Mouse (Mus musculus): Measurements from ENCODE around the gene Setd7. TPM values are rescaled to one million over a fixed set of nuclear protein-coding genes. Genes with fewer than 3 reads are reported as not detected.

The Setd7 gene
- polyA plus RNA-seq, 1 experiment from 2014 or later, result 0.48 TPM

GRCm38 (mm10) chr3:51493272-51493838 is 67.3 kb downstream of the Setd7 start:
- ATAC-seq, result no peak

GRCm38 (mm10) chr3:51490088-51490753 is 70.5 kb downstream of the Setd7 start:
- H3K36me3 ChIP-seq (replicated peaks; ENCODE audit: insufficient read depth, low read length), result peaks cover 14% of the 10 kb centered on the region
- ATAC-seq (no peak), DNase-seq (no peak)
- no peak overlapping the region for H3K9ac ChIP-seq (replicated peaks)
- no peak overlapping the region for H3K4me3 ChIP-seq (ENCODE audit: low read depth, low read length)
- no peak overlapping the region for H3K27ac ChIP-seq (ENCODE audit: low read depth)
- WGBS (ENCODE audit: insufficient replicate concordance), result 80% methylated on average over 7 of the region's 7 CpGs
- no peaks in the 10 kb centered on the region for H3K9me3 ChIP-seq (ENCODE audit: low read length)
- no peaks in the 10 kb centered on the region for H3K27me3 ChIP-seq (ENCODE audit: insufficient read depth, low read length)
- H3K4me1 ChIP-seq (ENCODE audit: insufficient read depth), result peaks cover 6% of the 10 kb centered on the region
- H3K4me2 ChIP-seq (ENCODE audit: low read depth, low read length), result no peak overlapping the region
- TF ChIP-seq CTCF (IDR thresholded peaks at IDR 0.05; ENCODE audit: low read depth) (no peak), EP300 (IDR thresholded peaks at IDR 0.05; ENCODE audit: low read depth) (no peak)

More at GRCm38 (mm10) chr3:51493272-51493838, 67.3 kb downstream of the Setd7 start:
- 78% methylated on average over 13 of the region's 13 CpGs for WGBS (ENCODE audit: insufficient replicate concordance)
- no peaks in the 10 kb centered on the region for H3K27me3 ChIP-seq (ENCODE audit: insufficient read depth, low read length)
- no peaks in the 10 kb centered on the region for H3K4me1 ChIP-seq (ENCODE audit: insufficient read depth)
- H3K9me3 ChIP-seq (ENCODE audit: low read length), result no peaks in the 10 kb centered on the region
- no peak for TF ChIP-seq EP300 (IDR thresholded peaks at IDR 0.05; ENCODE audit: low read depth)
- no peak for TF ChIP-seq CTCF (IDR thresholded peaks at IDR 0.05; ENCODE audit: low read depth)
- no peak overlapping the region for H3K9ac ChIP-seq (replicated peaks)
- no peak for DNase-seq
- H3K27ac ChIP-seq (ENCODE audit: low read depth), result no peak overlapping the region
- no peak overlapping the region for H3K4me2 ChIP-seq (ENCODE audit: low read depth, low read length)
- peaks cover 14% of the 10 kb centered on the region for H3K36me3 ChIP-seq (replicated peaks; ENCODE audit: insufficient read depth, low read length)
- no peak overlapping the region for H3K4me3 ChIP-seq (ENCODE audit: low read depth, low read length)

DNA sequence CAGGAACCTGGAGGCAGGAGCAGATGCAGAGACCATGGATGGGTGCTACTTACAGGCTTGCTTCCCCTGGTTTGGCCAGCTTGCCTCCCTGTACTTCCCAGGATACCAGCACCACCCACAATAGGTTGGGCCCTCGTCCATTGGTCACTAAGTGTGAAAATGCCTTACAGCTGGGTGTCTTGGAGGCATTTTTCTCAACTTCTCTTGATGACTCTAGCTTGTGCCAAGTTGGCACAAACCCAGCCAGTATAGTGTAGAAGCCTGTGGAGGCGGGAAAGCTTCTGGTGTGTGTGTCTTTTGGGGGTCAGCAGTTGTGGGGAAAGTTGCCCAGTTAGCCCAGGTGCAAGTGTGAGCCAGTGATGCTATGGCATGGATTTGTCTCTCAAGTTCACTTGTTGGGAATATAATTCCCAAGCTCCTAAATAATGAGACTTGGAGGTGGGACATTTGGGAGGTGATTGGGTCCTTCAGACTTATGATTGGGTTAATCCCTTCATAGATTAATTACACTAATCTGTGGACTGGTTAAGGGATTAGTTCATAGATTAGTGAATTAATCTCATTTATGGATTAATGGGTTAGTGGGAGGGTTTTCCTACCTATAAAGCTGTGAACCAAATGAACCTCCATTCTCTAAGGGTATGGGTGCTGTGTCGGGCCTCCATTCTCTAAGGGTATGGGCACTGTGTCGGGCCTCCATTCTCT is 74.0 kb downstream of the Setd7 start:
- no peak overlapping the region for H3K4me3 ChIP-seq (ENCODE audit: low read depth, low read length)
- WGBS (ENCODE audit: insufficient replicate concordance), result 81% methylated on average over 4 of the region's 4 CpGs
- H3K36me3 ChIP-seq (replicated peaks; ENCODE audit: insufficient read depth, low read length), result no peaks in the 10 kb centered on the region
- H3K27ac ChIP-seq (ENCODE audit: low read depth), result no peak overlapping the region
- H3K9me3 ChIP-seq (ENCODE audit: low read length), result no peaks in the 10 kb centered on the region
- DNase-seq (no peak), ATAC-seq (no peak)
- no peak for TF ChIP-seq EP300 (IDR thresholded peaks at IDR 0.05; ENCODE audit: low read depth)
- TF ChIP-seq CTCF (IDR thresholded peaks at IDR 0.05; ENCODE audit: low read depth), result no peak
- H3K4me1 ChIP-seq (ENCODE audit: insufficient read depth), result peaks cover 26% of the 10 kb centered on the region
- H3K9ac ChIP-seq (replicated peaks), result no peak overlapping the region
- H3K4me2 ChIP-seq (ENCODE audit: low read depth, low read length), result no peak overlapping the region
- no peaks in the 10 kb centered on the region for H3K27me3 ChIP-seq (ENCODE audit: insufficient read depth, low read length)

GRCm38 (mm10) chr3:51485347-51485746 is 75.3 kb downstream of the Setd7 start:
- WGBS (ENCODE audit: insufficient replicate concordance), result 49% methylated on average over 4 of the region's 4 CpGs
- ATAC-seq (no peak), DNase-seq (no peak)
- H3K4me1 ChIP-seq (ENCODE audit: insufficient read depth), result peaks cover 26% of the 10 kb centered on the region
- H3K9me3 ChIP-seq (ENCODE audit: low read length), result no peaks in the 10 kb centered on the region
- H3K27ac ChIP-seq (ENCODE audit: low read depth), result no peak overlapping the region
- H3K36me3 ChIP-seq (replicated peaks; ENCODE audit: insufficient read depth, low read length), result no peaks in the 10 kb centered on the region
- peak overlapping the region; percentile 84; the same call in 1 of the 2 replicates for H3K4me3 ChIP-seq (ENCODE audit: low read depth, low read length)
- no peaks in the 10 kb centered on the region for H3K27me3 ChIP-seq (ENCODE audit: insufficient read depth, low read length)
- TF ChIP-seq EP300 (IDR thresholded peaks at IDR 0.05; ENCODE audit: low read depth), result no peak
- no peak for TF ChIP-seq CTCF (IDR thresholded peaks at IDR 0.05; ENCODE audit: low read depth)
- H3K4me2 ChIP-seq (ENCODE audit: low read depth, low read length), result peak overlapping the region; percentile 73
- H3K9ac ChIP-seq (replicated peaks), result peak overlapping the region; percentile 78

GRCm38 (mm10) chr3:51484370-51484769 is 76.3 kb downstream of the Setd7 start:
- Histone ChIP-seq H3K27me3 (ENCODE audit: insufficient read depth, low read length) (no peaks in the 10 kb centered on the region), H3K4me2 (ENCODE audit: low read depth, low read length) (peak overlapping the region; percentile 73), H3K9ac (replicated peaks) (peak overlapping the region; percentile 78), H3K4me3 (ENCODE audit: low read depth, low read length) (peak overlapping the region; percentile 84), H3K4me1 (ENCODE audit: insufficient read depth) (peaks cover 26% of the 10 kb centered on the region), H3K9me3 (ENCODE audit: low read length) (no peaks in the 10 kb centered on the region), H3K27ac (ENCODE audit: low read depth) (peak overlapping the region; percentile 96), H3K36me3 (replicated peaks; ENCODE audit: insufficient read depth, low read length) (no peaks in the 10 kb centered on the region)
- ATAC-seq (peak; percentile 3; the same call in 1 of the 2 replicates), DNase-seq (no peak)
- WGBS (ENCODE audit: insufficient replicate concordance), result under 1% methylated on average over 33 of the region's 33 CpGs
- no peak for TF ChIP-seq CTCF (IDR thresholded peaks at IDR 0.05; ENCODE audit: low read depth)
- no peak for TF ChIP-seq EP300 (IDR thresholded peaks at IDR 0.05; ENCODE audit: low read depth)

DNA sequence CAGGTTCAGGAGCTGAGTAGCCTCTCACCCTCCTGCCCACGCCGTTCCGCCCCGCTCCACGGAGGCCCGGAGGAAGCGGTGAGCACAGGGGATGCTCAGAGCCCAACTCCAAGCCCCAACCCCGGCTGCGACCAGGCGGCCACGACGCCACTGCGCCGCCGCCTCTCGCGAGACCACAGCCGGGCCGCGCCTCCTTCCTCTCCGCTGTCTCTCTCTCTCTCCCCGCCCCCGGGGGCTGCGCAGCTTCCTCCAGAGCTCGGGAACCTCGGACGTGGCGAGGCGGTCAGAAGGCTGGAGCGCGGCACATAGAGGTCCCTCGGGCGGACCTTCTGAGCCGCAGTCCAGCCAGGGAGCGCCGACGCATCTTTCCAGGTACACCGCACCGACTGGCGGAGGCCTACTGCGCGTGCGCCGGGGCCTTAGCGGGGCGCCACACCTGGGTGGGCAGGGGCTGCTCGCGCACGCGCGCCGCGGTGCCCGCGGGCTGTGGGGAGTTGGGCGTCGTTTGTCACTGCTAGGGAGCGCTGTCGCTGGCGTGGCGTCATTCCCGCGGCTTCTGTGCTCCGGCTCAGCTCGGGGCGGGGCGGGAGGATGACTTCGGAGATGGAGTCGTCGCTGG is 76.8 kb downstream of the Setd7 start, which contains the start of gene Rab33b:
Gene Rab33b (plus strand): TSS at position 180 of the 619 bp plus-strand sequence.
- Histone ChIP-seq H3K36me3 (replicated peaks; ENCODE audit: insufficient read depth, low read length) (no peaks in the 10 kb centered on the region), H3K9ac (replicated peaks) (peak within 1 kb of the TSS; percentile 78), H3K27ac (ENCODE audit: low read depth) (peak within 1 kb of the TSS; percentile 96), H3K9me3 (ENCODE audit: low read length) (no peaks in the 10 kb centered on the region), H3K27me3 (ENCODE audit: insufficient read depth, low read length) (no peaks in the 10 kb centered on the region), H3K4me1 (ENCODE audit: insufficient read depth) (peaks cover 26% of the 10 kb centered on the region), H3K4me2 (ENCODE audit: low read depth, low read length) (peak within 1 kb of the TSS; percentile 73), H3K4me3 (ENCODE audit: low read depth, low read length) (peak within 1 kb of the TSS; percentile 84)
- ATAC-seq (peak; percentile 97), DNase-seq (peak; percentile 96)
- TF ChIP-seq EP300 (IDR thresholded peaks at IDR 0.05; ENCODE audit: low read depth) (no peak), CTCF (IDR thresholded peaks at IDR 0.05; ENCODE audit: low read depth) (peak; percentile 53)
- 1% methylated on average over 63 of the region's 70 CpGs for WGBS (ENCODE audit: insufficient replicate concordance)

Data from liver, postnatal 0 days (tissue).